Mouse (Mus musculus) adrenal gland, postnatal 0 days (tissue): ENCODE measurements around the gene Gabpa. TPM values are rescaled to one million over a fixed set of nuclear protein-coding genes. Genes with fewer than 3 reads are reported as not detected.

Experiments
- polyA plus RNA-seq: library from polyadenylated mRNA; unstranded; fragments of >200 nt; fragmentation: Nextera tagmentation; extraction: Ambion mirVana; gene quantifications from 2 replicates; pipeline ENCODE4 v1.2.1, GENCODE M21; 2015

Gene Gabpa
- polyA plus RNA-seq = 11.5 and 14.2 TPM in 2 replicates

GRCm38 (mm10) chr16:84834745-84835440, at the start of gene Gabpa:
Gene Gabpa (plus strand): TSS chr16:84834925.

GRCm38 (mm10) chr16:84835441-84835822, 707 bp downstream of the Gabpa start, which contains the start of gene Atp5j:
Gene Atp5j (minus strand): TSS chr16:84835625.

Other genes with a start within 250 kb of the Gabpa start
- gene Mrpl39, start 99.2 kb upstream of the Gabpa start, polyA plus RNA-seq = 47.5 and 73.4 TPM in 2 replicates
- gene Jam2, start 60.8 kb upstream of the Gabpa start, polyA plus RNA-seq = 9.6 and 10.7 TPM in 2 replicates
- 1,404 and 1,433 TPM in 2 replicates for gene Atp5j, start 700 bp downstream of the Gabpa start, polyA plus RNA-seq